Mouse (Mus musculus) forebrain, embryonic 10.5 days (tissue): ENCODE results near the gene Myo1d. TPM values are rescaled to one million over a fixed set of nuclear protein-coding genes. Genes with fewer than 3 reads are reported as not detected.

Experiments
- DNase-seq: peaks from one replicate; pipeline ENCODE4 v3.0.0-alpha.2; 2017; ENCODE audit warnings: low spot score; ENCODE audit errors: extremely low spot score
- H3K27ac ChIP-seq: fragments of 300-500 bp; sonication (generic); 2 replicates; pipeline ENCODE4 v1.5.1; 2016; ENCODE audit warnings: mild to moderate bottlenecking
- H3K27me3 ChIP-seq: fragments of 300-500 bp; sonication (generic); 2 replicates; pipeline ENCODE4 v1.6.1; 2016; ENCODE audit warnings: mild to moderate bottlenecking; ENCODE audit not compliant: poor library complexity, severe bottlenecking
- H3K36me3 ChIP-seq: fragments of 300-500 bp; sonication (generic); replicated peaks from 2 replicates; pipeline ENCODE4 v1.6.1; 2016; ENCODE audit warnings: mild to moderate bottlenecking, moderate library complexity
- H3K4me1 ChIP-seq: fragments of 300-500 bp; sonication (generic); 2 replicates; pipeline ENCODE4 v1.6.1; 2016
- H3K4me3 ChIP-seq: fragments of 300-500 bp; sonication (generic); 2 replicates; pipeline ENCODE4 v1.5.1; 2016; ENCODE audit warnings: mild to moderate bottlenecking, moderate library complexity
- H3K9me3 ChIP-seq: fragments of 300-500 bp; sonication (generic); 2 replicates; pipeline ENCODE4 v1.6.1; 2016; ENCODE audit warnings: mild to moderate bottlenecking, moderate library complexity
- WGBS: fragments of 180-500 bp; shearing (Covaris S2); methylation state at CpG from one replicate; pipeline ENCODE4 v1.1.7; 2016; 5-methylcytosine and 5-hydroxymethylcytosine counted together
- polyA plus RNA-seq: library from polyadenylated mRNA; unstranded; fragments of >200 nt; fragmentation: Nextera tagmentation; extraction: Ambion mirVana; gene quantifications from 2 replicates; pipeline ENCODE4 v1.2.1, GENCODE M21; 2016

The Myo1d gene
- polyA plus RNA-seq, 1 experiment from 2014 or later, result 2.0 TPM

DNA sequence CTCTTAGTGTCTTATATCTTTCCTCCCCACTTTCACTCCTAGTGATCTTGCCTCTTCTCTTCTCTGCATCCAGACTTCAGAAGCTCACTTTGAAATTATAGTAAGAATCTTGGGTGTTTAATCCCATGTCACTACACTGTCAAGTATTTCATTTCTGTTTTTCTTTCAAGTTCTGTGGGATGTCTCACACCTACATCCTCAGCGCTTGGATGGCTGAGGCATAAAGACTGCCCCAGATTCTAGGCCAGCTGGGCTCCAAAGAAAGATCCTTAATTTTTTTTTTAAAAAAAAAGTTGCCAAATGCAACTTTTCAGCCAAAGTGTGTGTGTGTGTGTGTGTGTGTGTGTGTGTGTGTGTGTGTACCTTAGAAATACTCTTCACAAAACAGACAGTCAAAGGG lies 30.6 kb downstream of the Myo1d start:
- Histone ChIP-seq H3K27me3 (no peaks in the 10 kb centered on the region), H3K36me3 (no peaks in the 10 kb centered on the region), H3K4me1 (peaks cover 7% of the 10 kb centered on the region; the same call in 1 of the 2 replicates), H3K27ac (no peak overlapping the region), H3K9me3 (no peaks in the 10 kb centered on the region), H3K4me3 (no peak overlapping the region)
- 98% methylated on average over 1 of the region's 1 CpGs for WGBS
- no peak for DNase-seq

DNA sequence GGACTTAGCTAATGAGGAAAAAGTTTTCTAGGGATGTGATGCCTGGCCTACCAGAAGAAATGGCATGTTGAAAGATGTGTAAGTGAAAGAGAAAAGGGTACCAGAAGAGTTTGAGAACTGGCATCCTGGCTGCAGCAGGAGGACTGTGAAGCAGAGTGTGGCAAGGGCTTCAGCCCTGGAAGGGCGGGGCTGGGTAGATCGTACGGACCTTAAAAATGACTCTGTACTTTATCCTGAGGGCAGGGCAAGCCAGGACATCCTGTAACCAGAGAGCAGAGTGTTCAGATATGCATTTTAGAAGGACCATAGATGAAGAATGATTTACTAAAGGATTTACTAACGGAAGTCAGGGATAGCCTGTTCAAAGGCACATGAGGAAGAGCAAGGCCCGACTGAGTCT lies 34.4 kb downstream of the Myo1d start:
- DNase-seq, result no peak
- Histone ChIP-seq H3K36me3 (no peaks in the 10 kb centered on the region), H3K27ac (no peak overlapping the region), H3K27me3 (no peaks in the 10 kb centered on the region), H3K9me3 (no peaks in the 10 kb centered on the region), H3K4me3 (no peak overlapping the region), H3K4me1 (peaks cover 7% of the 10 kb centered on the region; the same call in 1 of the 2 replicates)
- 91% methylated on average over 5 of the region's 5 CpGs for WGBS

DNA sequence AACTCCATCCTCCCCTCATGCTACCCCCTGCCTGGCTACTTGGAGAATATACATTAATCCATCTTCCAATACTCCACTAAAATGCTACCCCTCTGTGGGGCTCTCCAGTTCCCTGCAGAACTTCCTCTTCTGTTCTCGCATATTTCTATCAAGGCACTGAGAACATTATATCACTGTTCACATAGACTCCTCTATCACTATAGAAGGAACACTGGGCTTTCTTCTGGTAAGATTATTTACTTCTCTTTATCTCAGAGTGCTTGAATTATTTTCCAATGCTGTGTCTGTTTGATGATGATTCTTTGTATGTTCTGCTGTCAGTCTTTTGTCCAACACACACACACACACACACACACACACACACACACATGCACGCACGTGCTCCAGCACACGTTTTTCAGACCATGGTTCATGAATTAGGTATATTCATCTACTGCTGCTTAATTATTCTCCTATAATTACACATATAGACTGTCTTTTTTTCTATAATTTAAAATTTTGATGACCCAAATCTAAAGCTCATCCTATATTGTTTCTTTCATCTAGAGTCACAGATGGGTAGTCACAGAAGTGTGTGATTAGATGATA lies 35.9 kb downstream of the Myo1d start:
- DNase-seq, result no peak
- Histone ChIP-seq H3K27ac (no peak overlapping the region), H3K9me3 (no peaks in the 10 kb centered on the region), H3K4me3 (no peak overlapping the region), H3K4me1 (peaks cover 7% of the 10 kb centered on the region; the same call in 1 of the 2 replicates), H3K27me3 (no peaks in the 10 kb centered on the region), H3K36me3 (no peaks in the 10 kb centered on the region)
- WGBS, result 88% methylated on average over 4 of the region's 4 CpGs

- H3K36me3 ChIP-seq, result no peaks in the 10 kb centered on the region
- DNase-seq, result no peak
- no peaks in the 10 kb centered on the region for H3K9me3 ChIP-seq
- no peaks in the 10 kb centered on the region for H3K27me3 ChIP-seq
- no peak overlapping the region for H3K4me3 ChIP-seq
- WGBS, result 96% methylated on average over 4 of the region's 4 CpGs
- no peak overlapping the region for H3K27ac ChIP-seq
- peaks cover 7% of the 10 kb centered on the region; the same call in 1 of the 2 replicates for H3K4me1 ChIP-seq
Observed at GRCm38 (mm10) chr11:80742462-80742861, 37.4 kb downstream of the Myo1d start.

DNA sequence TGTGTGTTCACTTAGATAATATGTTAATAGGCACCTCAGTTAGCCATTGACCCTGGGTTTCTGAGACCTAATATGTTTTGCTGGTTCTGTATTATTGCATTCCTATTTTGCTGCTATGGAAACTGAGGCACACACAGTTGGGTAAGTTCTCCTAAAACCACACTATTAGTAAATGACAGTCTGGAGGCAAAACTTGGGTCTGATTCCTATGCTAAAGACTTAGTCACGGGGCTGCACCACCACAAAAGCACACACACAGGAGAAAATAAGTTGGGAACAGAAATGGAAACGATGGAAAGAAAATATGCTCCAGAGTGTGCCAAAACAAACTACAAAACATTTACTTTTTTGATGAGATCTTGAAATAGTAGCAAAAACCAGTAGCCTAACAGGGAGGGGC lies 45.1 kb downstream of the Myo1d start:
- 89% methylated on average over 2 of the region's 2 CpGs for WGBS
- H3K4me1 ChIP-seq, result no peaks in the 10 kb centered on the region
- no peak for DNase-seq
- H3K36me3 ChIP-seq, result no peaks in the 10 kb centered on the region
- H3K27me3 ChIP-seq, result no peaks in the 10 kb centered on the region
- H3K4me3 ChIP-seq, result no peak overlapping the region
- H3K27ac ChIP-seq, result no peak overlapping the region
- H3K9me3 ChIP-seq, result no peaks in the 10 kb centered on the region

GRCm38 (mm10) chr11:80724701-80725100 lies 55.1 kb downstream of the Myo1d start:
- no peak overlapping the region for H3K27ac ChIP-seq
- no peaks in the 10 kb centered on the region for H3K36me3 ChIP-seq
- DNase-seq, result no peak
- 89% methylated on average over 12 of the region's 12 CpGs for WGBS
- H3K4me3 ChIP-seq, result no peak overlapping the region
- H3K4me1 ChIP-seq, result peaks cover 5% of the 10 kb centered on the region; the same call in 1 of the 2 replicates
- H3K9me3 ChIP-seq, result no peaks in the 10 kb centered on the region
- H3K27me3 ChIP-seq, result no peaks in the 10 kb centered on the region

DNA sequence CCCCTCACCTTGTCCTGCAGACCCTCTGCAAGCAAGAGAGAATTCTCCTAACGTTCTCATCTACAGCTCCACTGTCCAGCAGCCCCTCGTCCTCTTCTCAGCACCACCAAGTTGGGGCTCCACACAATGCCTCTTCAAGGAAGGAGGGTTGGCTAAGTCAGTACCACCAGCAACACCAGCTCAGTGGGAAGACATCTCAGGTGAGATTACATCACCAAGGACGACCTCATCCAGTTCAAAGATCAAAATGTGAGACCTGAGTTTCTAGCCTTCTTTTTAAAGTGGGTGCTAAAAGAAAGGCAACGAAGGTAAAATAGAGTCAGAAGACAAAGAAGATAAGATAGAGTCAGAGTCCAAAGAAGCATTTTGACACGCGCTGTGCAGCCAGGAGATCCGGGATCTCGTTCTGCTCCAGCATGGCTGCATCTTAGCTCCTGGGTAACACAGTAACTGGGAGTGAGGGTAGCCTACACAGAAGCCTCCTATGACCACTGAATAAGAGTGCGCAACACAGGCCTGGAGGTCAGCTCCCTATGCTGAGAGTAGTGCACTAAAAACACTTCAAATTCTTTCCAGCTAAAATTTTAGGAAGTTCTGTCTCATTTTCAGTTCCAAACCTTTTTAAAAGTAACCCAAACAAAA lies 56.3 kb downstream of the Myo1d start:
- WGBS, result 86% methylated on average over 9 of the region's 9 CpGs
- H3K4me3 ChIP-seq, result no peak overlapping the region
- no peaks in the 10 kb centered on the region for H3K27me3 ChIP-seq

DNA sequence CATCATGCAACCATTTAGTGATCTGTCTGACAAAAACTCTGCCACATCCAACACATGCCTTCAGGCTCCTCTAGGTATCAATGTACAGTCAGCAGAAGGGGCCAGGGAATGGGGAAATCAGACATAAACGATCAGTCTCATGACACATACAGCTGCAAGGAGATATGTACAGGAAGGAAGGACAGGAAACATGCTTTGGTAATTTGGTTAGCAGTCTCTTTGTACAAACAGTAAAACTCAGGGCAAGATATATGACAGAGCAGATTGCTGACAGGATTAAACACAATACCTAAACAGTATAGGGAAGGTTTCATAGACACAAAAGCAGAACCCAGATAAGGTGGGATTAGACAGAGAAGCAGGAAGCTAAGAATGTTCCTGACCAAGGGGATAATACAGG lies 60.8 kb downstream of the Myo1d start:
- no peak overlapping the region for H3K4me3 ChIP-seq
- H3K36me3 ChIP-seq, result no peaks in the 10 kb centered on the region
- H3K27me3 ChIP-seq, result no peaks in the 10 kb centered on the region
- no peak for DNase-seq
- no peaks in the 10 kb centered on the region for H3K9me3 ChIP-seq
- no peak overlapping the region for H3K27ac ChIP-seq
- 63% methylated on average over 1 of the region's 1 CpGs for WGBS
- H3K4me1 ChIP-seq, result peaks cover under 1% of the 10 kb centered on the region; the same call in 1 of the 2 replicates

More for the DNA sequence above, 56.3 kb downstream of the Myo1d start:
- Histone ChIP-seq H3K4me1 (peaks cover 5% of the 10 kb centered on the region; the same call in 1 of the 2 replicates), H3K9me3 (no peaks in the 10 kb centered on the region), H3K27ac (no peak overlapping the region), H3K36me3 (no peaks in the 10 kb centered on the region)
- DNase-seq, result no peak

GRCm38 (mm10) chr11:80718036-80718435 lies 61.8 kb downstream of the Myo1d start:
- Histone ChIP-seq H3K4me1 (no peaks in the 10 kb centered on the region), H3K27me3 (no peaks in the 10 kb centered on the region), H3K36me3 (no peaks in the 10 kb centered on the region), H3K4me3 (no peak overlapping the region), H3K27ac (no peak overlapping the region), H3K9me3 (no peaks in the 10 kb centered on the region)
- no peak for DNase-seq

- Histone ChIP-seq H3K4me3 (no peak overlapping the region), H3K27ac (no peak overlapping the region), H3K27me3 (no peaks in the 10 kb centered on the region), H3K36me3 (no peaks in the 10 kb centered on the region), H3K4me1 (no peaks in the 10 kb centered on the region), H3K9me3 (no peaks in the 10 kb centered on the region)
- no peak for DNase-seq
- 83% methylated on average over 2 of the region's 2 CpGs for WGBS
Observed at GRCm38 (mm10) chr11:80715115-80715514, 64.7 kb downstream of the Myo1d start.

DNA sequence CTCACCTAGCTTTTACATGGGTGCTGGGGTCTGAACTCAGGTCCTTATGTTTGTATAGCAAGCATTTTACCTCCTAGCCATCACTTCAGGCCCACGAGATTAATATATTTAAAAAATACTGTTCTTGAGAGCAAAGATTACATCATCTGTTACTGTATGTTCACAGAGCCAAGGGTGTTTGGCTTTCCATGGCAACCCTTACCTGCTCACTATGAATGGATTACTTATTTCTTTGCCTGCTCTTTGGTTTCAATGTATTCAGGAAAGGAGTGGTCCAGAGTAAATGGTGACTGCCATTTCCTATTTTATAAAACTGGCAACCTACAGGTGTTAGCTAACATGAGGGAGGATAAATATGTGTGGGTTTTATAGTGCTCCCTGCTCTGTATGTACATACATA lies 66.1 kb downstream of the Myo1d start:
- Histone ChIP-seq H3K27me3 (no peaks in the 10 kb centered on the region), H3K4me1 (no peaks in the 10 kb centered on the region), H3K4me3 (no peak overlapping the region), H3K27ac (no peak overlapping the region), H3K36me3 (no peaks in the 10 kb centered on the region), H3K9me3 (no peaks in the 10 kb centered on the region)
- no peak for DNase-seq
- WGBS, result 76% methylated on average over 1 of the region's 1 CpGs

DNA sequence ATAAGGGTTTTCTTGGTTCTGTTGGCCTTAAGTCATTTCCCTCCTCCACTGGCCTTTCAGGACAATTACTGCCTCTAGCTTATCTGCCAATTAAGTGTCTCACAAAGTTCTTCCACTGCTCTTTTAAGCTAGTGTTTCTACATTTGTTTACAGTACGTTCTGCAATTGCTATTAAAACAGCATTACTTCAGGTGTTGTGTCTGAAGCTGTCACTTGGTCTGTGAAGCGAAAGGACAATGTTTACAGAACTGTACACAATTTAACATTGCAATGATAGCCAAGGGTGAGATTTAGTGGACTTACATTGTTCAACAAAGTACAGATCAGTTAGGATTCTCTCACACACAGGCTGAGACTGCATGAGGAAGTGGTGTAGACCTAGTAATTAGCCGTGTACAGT lies 67.6 kb downstream of the Myo1d start:
- Histone ChIP-seq H3K4me3 (no peak overlapping the region), H3K4me1 (no peaks in the 10 kb centered on the region), H3K27me3 (no peaks in the 10 kb centered on the region), H3K36me3 (no peaks in the 10 kb centered on the region), H3K27ac (no peak overlapping the region), H3K9me3 (no peaks in the 10 kb centered on the region)
- WGBS, result 72% methylated on average over 3 of the region's 3 CpGs
- no peak for DNase-seq

DNA sequence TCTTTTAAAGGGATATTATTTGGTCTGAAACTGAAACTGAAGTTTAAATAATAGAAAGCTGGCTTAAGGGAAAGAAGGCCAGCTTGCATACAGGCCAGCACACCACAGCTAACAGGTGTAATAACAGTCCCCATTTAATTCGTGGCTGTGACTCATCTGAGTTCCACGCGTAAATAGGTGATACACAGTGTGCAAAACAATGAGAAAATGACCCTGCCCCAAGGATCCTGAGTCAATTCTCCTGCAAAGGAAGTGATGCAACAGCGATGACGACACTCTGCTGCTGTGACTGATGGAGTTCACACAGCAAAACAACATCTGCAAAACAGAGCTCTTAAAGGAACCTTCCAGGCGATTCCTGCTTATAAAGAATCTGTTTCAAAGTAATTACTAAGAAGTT lies 68.5 kb downstream of the Myo1d start:
- Histone ChIP-seq H3K36me3 (no peaks in the 10 kb centered on the region), H3K9me3 (no peaks in the 10 kb centered on the region), H3K4me1 (no peaks in the 10 kb centered on the region), H3K27me3 (no peaks in the 10 kb centered on the region), H3K27ac (no peak overlapping the region), H3K4me3 (no peak overlapping the region)
- WGBS, result 76% methylated on average over 6 of the region's 6 CpGs
- no peak for DNase-seq
